Mouse (Mus musculus) spleen, adult 2 months (tissue): ENCODE data around the gene Speer4f1.

Experiments
- CTCF ChIP-seq: fragments of 200-500 bp; IDR thresholded peaks from 2 replicates; pipeline ENCODE4 v1.5.1; 2011; ENCODE audit warnings: mild to moderate bottlenecking, inconsistent platforms; ENCODE audit not compliant: insufficient read depth, insufficient read length, insufficient replicate concordance; ENCODE audit errors: extremely low read depth
- POLR2A ChIP-seq: fragments of 200-500 bp; IDR thresholded peaks from 2 replicates; pipeline ENCODE4 v1.6.1; 2011; ENCODE audit warnings: low read depth, low read length, inconsistent platforms

DNA sequence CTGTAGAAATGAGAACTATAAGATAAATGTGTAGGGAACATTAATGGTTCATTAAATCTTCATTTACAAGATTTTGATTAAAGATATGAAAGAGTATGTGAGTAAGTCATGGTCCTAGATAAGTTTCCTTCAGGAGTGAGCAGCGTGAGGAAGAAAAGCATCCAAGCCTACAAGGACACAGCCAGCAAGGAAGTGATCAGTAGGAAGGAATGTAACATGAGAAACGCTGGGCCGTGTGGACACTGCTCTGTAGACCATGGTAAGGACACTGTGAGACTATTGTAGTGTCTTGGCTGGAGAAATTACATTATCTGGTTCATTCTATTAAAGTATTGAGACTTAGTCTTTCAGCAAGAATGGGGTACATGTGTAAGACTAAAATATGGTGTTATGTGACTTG is 19.2 kb upstream of the Speer4f1 start:
- TF ChIP-seq CTCF (no peak), POLR2A (no peak)
